Mouse (Mus musculus): ENCODE measurements around the gene Ubl3. TPM values are rescaled to one million over a fixed set of nuclear protein-coding genes. Genes with fewer than 3 reads are reported as not detected.

The Ubl3 gene
- 150 to 182 TPM (median 163 TPM) in 4 replicates for total RNA-seq (2023; ENCODE audit: inconsistent age)

DNA sequence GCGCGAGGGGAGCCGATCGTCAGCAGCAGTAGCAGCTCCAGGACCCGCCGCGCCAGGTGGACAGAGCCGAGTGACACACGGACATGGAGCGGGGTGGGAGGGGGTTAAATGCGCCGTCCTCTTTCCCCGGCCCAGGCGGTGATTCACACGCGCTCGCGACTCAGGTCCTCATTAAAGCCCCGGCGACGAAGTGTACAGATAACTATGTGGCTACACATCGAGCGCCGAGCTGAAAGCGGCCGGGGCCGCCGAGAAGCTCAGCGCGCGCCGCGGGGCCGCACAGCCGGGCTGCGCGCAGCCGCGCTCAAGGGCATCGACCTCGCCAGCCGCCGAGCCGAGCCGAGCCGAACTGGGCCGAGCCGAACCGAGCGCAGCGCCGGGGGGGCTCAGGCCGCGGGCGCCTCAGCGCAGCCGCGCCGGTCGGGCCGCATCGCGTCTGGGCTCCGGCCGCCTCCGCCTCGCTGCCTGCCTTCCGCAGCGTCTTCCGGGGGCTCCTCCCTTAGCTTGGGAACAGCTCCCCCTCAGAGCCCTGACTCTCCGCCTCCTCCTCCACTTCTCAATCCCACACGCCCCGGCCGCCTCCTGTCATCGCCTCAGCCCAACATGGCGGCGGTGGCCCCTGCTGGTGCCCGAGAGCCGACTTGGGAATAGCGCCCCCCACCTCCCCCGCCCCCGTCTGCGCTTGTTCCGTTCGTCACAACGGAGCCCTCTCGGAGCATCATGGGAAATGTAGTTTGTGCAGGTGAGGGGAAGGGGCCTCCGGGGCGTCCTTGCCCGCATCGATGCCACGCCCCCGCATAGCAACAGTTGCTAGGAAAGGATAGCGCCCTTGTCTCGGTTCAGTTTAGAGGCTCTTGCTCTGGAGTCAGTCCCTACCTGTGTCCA, at the start of gene Ubl3:
Gene Ubl3, minus strand, starts transcription at position 603 of the 885 bp plus-strand sequence.

Other genes starting within 250 kb of the Ubl3 start
- gene Slc7a1, start 152.9 kb downstream of the Ubl3 start, total RNA-seq (2023; ENCODE audit: inconsistent age) = 110 to 127 TPM (median 118 TPM) in 4 replicates

All from B cell, adult (primary cell).